Mouse (Mus musculus) thymus, adult 2 months (tissue): Measurements from ENCODE around the gene Brf1. TPM values are rescaled to one million over a fixed set of nuclear protein-coding genes. Genes with fewer than 3 reads are reported as not detected.

Experiments used
- DNase-seq: peaks from one replicate; pipeline ENCODE4 v3.0.0; 2021
- H3K27ac ChIP-seq: fragments of 200-500 bp; 2 replicates; pipeline ENCODE4 v1.5.1; 2012; ENCODE audit warnings: low read length, control low read depth; ENCODE audit not compliant: control insufficient read depth, insufficient read depth
- H3K27me3 ChIP-seq: fragments of 200-500 bp; 2 replicates; pipeline ENCODE4 v1.6.1; 2012; ENCODE audit warnings: mild to moderate bottlenecking, low read length, moderate library complexity, mixed read lengths; ENCODE audit not compliant: control insufficient read depth, insufficient read depth
- H3K36me3 ChIP-seq: fragments of 200-500 bp; 2 replicates; pipeline ENCODE4 v1.6.1; 2012; ENCODE audit warnings: mild to moderate bottlenecking, low read length, moderate library complexity; ENCODE audit not compliant: control insufficient read depth, insufficient read depth
- H3K4me1 ChIP-seq: fragments of 200-500 bp; replicated peaks from 2 replicates; pipeline ENCODE4 v1.6.1; 2012; ENCODE audit warnings: low read length; ENCODE audit not compliant: control insufficient read depth, insufficient read depth
- H3K4me3 ChIP-seq: fragments of 200-500 bp; 2 replicates; pipeline ENCODE4 v1.5.1; 2012; ENCODE audit warnings: mild to moderate bottlenecking, low read length, control low read depth, moderate library complexity; ENCODE audit not compliant: control insufficient read depth, insufficient read depth
- CTCF ChIP-seq: fragments of 200-500 bp; IDR thresholded peaks from 2 replicates; pipeline ENCODE4 v1.5.1; 2012; ENCODE audit warnings: mild to moderate bottlenecking, control low read depth, low read length, moderate library complexity, borderline replicate concordance; ENCODE audit not compliant: control insufficient read depth, poor library complexity, insufficient read depth; ENCODE audit errors: extremely low read depth
- POLR2A ChIP-seq: fragments of 200-500 bp; IDR thresholded peaks from 2 replicates; pipeline ENCODE4 v1.6.1; 2012; ENCODE audit warnings: mild to moderate bottlenecking, low read length, control low read depth, moderate library complexity; ENCODE audit not compliant: control insufficient read depth, poor library complexity, insufficient read depth; ENCODE audit errors: extremely low read depth
- WGBS: fragments of 180-500 bp; shearing (Covaris S2); methylation state at CpG from one replicate; pipeline ENCODE4 v1.1.7; 2018; 5-methylcytosine and 5-hydroxymethylcytosine counted together
- polyA plus RNA-seq: library from polyadenylated mRNA; depleted of rRNA; stranded (reverse); fragments of >200 nt; gene quantifications from 2 replicates; pipeline ENCODE4 v1.2.3, GENCODE M21; 2012; rRNA removed

The Brf1 gene
- polyA plus RNA-seq = 247 and 304 TPM in 2 replicates

- Histone ChIP-seq H3K27me3 (no peaks in the 10 kb centered on the region), H3K27ac (peak within 1 kb of the TSS; percentile 14; the same call in 1 of the 2 replicates), H3K4me1 (peaks cover 10% of the 10 kb centered on the region), H3K36me3 (no peaks in the 10 kb centered on the region), H3K4me3 (peak within 1 kb of the TSS; percentile 80)
- peak; percentile 87 for TF ChIP-seq POLR2A
- peak; percentile 33; the same call in 1 of the 2 replicates for TF ChIP-seq CTCF
- DNase-seq = peak; percentile 98
- WGBS = under 1% methylated on average over 96 of the region's 96 CpGs
Measured at GRCm38 (mm10) chr12:113000294-113001132, at the start of gene Brf1. Gene Brf1 (minus strand): TSS chr12:113000704.

GRCm38 (mm10) chr12:113049836-113050235 is 49.3 kb upstream of the Brf1 start:
- H3K27ac ChIP-seq = peak overlapping the region; percentile 79
- 16% methylated on average over 9 of the region's 9 CpGs for WGBS
- peaks cover 65% of the 10 kb centered on the region for H3K4me1 ChIP-seq
- H3K4me3 ChIP-seq = no peak overlapping the region
- TF ChIP-seq POLR2A (peak; percentile 15; the same call in 1 of the 2 replicates), CTCF (no peak)
- no peaks in the 10 kb centered on the region for H3K27me3 ChIP-seq
- no peaks in the 10 kb centered on the region for H3K36me3 ChIP-seq
- DNase-seq = peak; percentile 73

GRCm38 (mm10) chr12:113048103-113048502 is 47.6 kb upstream of the Brf1 start:
- 84% methylated on average over 5 of the region's 5 CpGs for WGBS
- H3K27ac ChIP-seq = peak overlapping the region; percentile 11

GRCm38 (mm10) chr12:113046861-113047260 is 46.4 kb upstream of the Brf1 start:
- Histone ChIP-seq H3K27ac (peak overlapping the region; percentile 59), H3K36me3 (no peaks in the 10 kb centered on the region), H3K4me1 (peaks cover 81% of the 10 kb centered on the region), H3K4me3 (no peak overlapping the region), H3K27me3 (no peaks in the 10 kb centered on the region)
- DNase-seq = peak; percentile 68
- TF ChIP-seq CTCF = no peak
- TF ChIP-seq POLR2A = no peak
- WGBS = 8% methylated on average over 15 of the region's 15 CpGs

More at GRCm38 (mm10) chr12:113048103-113048502, 47.6 kb upstream of the Brf1 start:
- H3K4me3 ChIP-seq = no peak overlapping the region
- TF ChIP-seq POLR2A (no peak), CTCF (no peak)
- H3K4me1 ChIP-seq = peaks cover 79% of the 10 kb centered on the region
- DNase-seq = no peak
- H3K27me3 ChIP-seq = no peaks in the 10 kb centered on the region
- no peaks in the 10 kb centered on the region for H3K36me3 ChIP-seq

GRCm38 (mm10) chr12:113044916-113045677 is 44.6 kb upstream of the Brf1 start:
- H3K4me3 ChIP-seq = no peak overlapping the region
- TF ChIP-seq POLR2A (no peak), CTCF (no peak)
- H3K27ac ChIP-seq = peak overlapping the region; percentile 70
- H3K4me1 ChIP-seq = peaks cover 78% of the 10 kb centered on the region
- H3K27me3 ChIP-seq = no peaks in the 10 kb centered on the region
- no peaks in the 10 kb centered on the region for H3K36me3 ChIP-seq
- DNase-seq = peak; percentile 46
- WGBS = 62% methylated on average over 3 of the region's 3 CpGs

- H3K36me3 ChIP-seq = no peaks in the 10 kb centered on the region
- no peak for DNase-seq
- peaks cover 56% of the 10 kb centered on the region for H3K4me1 ChIP-seq
- 50% methylated on average over 2 of the region's 2 CpGs for WGBS
- H3K4me3 ChIP-seq = no peak overlapping the region
- no peak overlapping the region for H3K27ac ChIP-seq
- TF ChIP-seq CTCF (no peak), POLR2A (no peak)
- H3K27me3 ChIP-seq = no peaks in the 10 kb centered on the region
Measured at GRCm38 (mm10) chr12:113042543-113042942, 42.0 kb upstream of the Brf1 start.
